Mouse (Mus musculus) midbrain, postnatal 0 days (tissue): Measurements from ENCODE around the gene Spata3. TPM values are rescaled to one million over a fixed set of nuclear protein-coding genes. Genes with fewer than 3 reads are reported as not detected.
A peak's percentile ranks its signal among the peaks of the same experiment; 100 is the strongest.

Experiments used
- ATAC-seq: fragments of 200-750 bp; cut with Nextera tagmentation; 2 replicates; pipeline ENCODE4 v1.8.0; 2017; ENCODE audit warnings: moderate number of reproducible peaks, mild to moderate bottlenecking, moderate TSS enrichment, moderate library complexity; ENCODE audit not compliant: low FRiP score
- DNase-seq: peaks from one replicate; pipeline ENCODE4 v3.0.0-alpha.2; 2015; ENCODE audit warnings: low spot score
- H3K27ac ChIP-seq: fragments of 300-500 bp; sonication (generic); 2 replicates; pipeline ENCODE4 v1.5.1; 2014; ENCODE audit warnings: low read depth, mild to moderate bottlenecking, low read length, mixed read lengths
- H3K27me3 ChIP-seq: fragments of 300-500 bp; sonication (generic); 2 replicates; pipeline ENCODE4 v1.6.1; 2014; ENCODE audit warnings: low read length, control low read depth, mixed read lengths; ENCODE audit not compliant: insufficient read depth
- H3K36me3 ChIP-seq: fragments of 300-500 bp; sonication (generic); 2 replicates; pipeline ENCODE4 v1.6.1; 2014; ENCODE audit warnings: low read length, control low read depth, mixed read lengths; ENCODE audit not compliant: insufficient read depth
- H3K4me1 ChIP-seq: fragments of 300-500 bp; sonication (generic); 2 replicates; pipeline ENCODE4 v1.6.1; 2014; ENCODE audit warnings: mild to moderate bottlenecking, control low read depth, antibody characterized with exemption, low read length, mixed read lengths; ENCODE audit not compliant: insufficient read depth
- H3K4me2 ChIP-seq: fragments of 300-500 bp; sonication (generic); 2 replicates; pipeline ENCODE4 v1.6.1; 2014; ENCODE audit warnings: low read depth, mild to moderate bottlenecking, low read length, mixed read lengths; ENCODE audit not compliant: poor library complexity, severe bottlenecking
- H3K4me3 ChIP-seq: fragments of 300-500 bp; sonication (generic); 2 replicates; pipeline ENCODE4 v1.5.1; 2014; ENCODE audit warnings: low read depth, mild to moderate bottlenecking, low read length, moderate library complexity
- H3K9ac ChIP-seq: fragments of 300-500 bp; sonication (generic); replicated peaks from 2 replicates; pipeline ENCODE4 v1.6.1; 2014; ENCODE audit warnings: mild to moderate bottlenecking, low read length, moderate library complexity, mixed read lengths; ENCODE audit not compliant: poor library complexity, severe bottlenecking
- H3K9me3 ChIP-seq: fragments of 300-500 bp; sonication (generic); 2 replicates; pipeline ENCODE4 v1.6.1; 2016; ENCODE audit warnings: low read length, control low read depth
- CTCF ChIP-seq: IDR thresholded peaks from 2 replicates; pipeline ENCODE4 v1.5.1; 2016; ENCODE audit warnings: antibody characterized with exemption, mild to moderate bottlenecking
- WGBS: fragments of 180-500 bp; shearing (Covaris S2); extraction: QIAGEN DNeasy Blood & Tissue Kit; methylation state at CpG from one replicate; pipeline ENCODE4 v1.1.7; 2014; 5-methylcytosine and 5-hydroxymethylcytosine counted together
- polyA plus RNA-seq: library from polyadenylated mRNA; unstranded; fragments of >200 nt; fragmentation: Nextera tagmentation; extraction: Ambion mirVana; gene quantifications from 2 replicates; pipeline ENCODE4 v1.2.1, GENCODE M21; 2015
- total RNA-seq: library from RNA; depleted of rRNA; stranded (reverse); fragments of >200 nt; gene quantifications from 2 replicates; pipeline ENCODE4 v1.2.3, GENCODE M21; 2014

Spata3 gene
- total and polyA plus RNA-seq, 2 experiments from 2014 or later = 1.4 TPM; not detected in 1

DNA sequence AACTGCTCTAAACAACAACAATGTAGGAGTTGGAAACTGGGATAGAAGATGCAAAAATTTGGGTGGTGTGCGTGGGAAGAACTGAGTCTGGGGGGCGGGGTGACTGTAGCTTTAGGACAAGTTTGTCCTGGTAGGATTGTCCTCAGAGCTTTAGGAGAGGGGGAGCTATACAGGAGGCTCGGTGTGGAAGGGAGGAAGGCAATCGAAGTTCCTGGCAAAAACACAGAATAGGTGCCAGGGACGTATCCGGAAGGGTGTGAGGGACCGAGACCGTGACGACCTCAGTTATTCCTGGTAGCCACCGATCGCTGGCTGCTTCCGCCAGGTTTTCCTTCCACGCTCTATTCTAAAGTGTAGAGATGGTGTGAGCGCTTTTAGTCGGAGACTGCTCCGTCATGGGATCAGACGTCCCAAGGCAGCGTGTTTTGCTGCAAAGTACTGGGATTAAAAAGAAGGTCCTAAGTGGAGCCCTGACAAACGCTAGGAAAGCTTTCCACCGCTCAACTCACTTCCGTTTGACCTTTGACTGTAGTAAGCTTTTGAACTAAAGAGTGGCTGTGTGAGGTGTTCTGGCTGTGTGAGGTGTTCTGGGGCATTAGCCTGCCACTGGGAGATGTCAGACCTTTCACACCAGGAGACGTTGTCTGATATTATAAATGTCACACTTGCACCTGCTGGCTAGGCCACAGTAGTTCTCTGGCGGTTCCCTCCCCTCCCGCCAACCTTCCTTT lies 30.4 kb downstream of the Spata3 start:
- H3K4me1 ChIP-seq = no peaks in the 10 kb centered on the region
- peak overlapping the region; percentile 95 for H3K4me2 ChIP-seq
- no peak for DNase-seq
- H3K27ac ChIP-seq = peak overlapping the region; percentile 63
- peak; percentile 11; the same call in 1 of the 2 replicates for ATAC-seq
- H3K27me3 ChIP-seq = peaks cover 10% of the 10 kb centered on the region; the same call in 1 of the 2 replicates
- H3K9ac ChIP-seq = peak overlapping the region; percentile 70
- no peaks in the 10 kb centered on the region for H3K9me3 ChIP-seq
- no peaks in the 10 kb centered on the region for H3K36me3 ChIP-seq
- H3K4me3 ChIP-seq = peak overlapping the region; percentile 65
- no peak for TF ChIP-seq CTCF
- WGBS = 8% methylated on average over 24 of the region's 24 CpGs

DNA sequence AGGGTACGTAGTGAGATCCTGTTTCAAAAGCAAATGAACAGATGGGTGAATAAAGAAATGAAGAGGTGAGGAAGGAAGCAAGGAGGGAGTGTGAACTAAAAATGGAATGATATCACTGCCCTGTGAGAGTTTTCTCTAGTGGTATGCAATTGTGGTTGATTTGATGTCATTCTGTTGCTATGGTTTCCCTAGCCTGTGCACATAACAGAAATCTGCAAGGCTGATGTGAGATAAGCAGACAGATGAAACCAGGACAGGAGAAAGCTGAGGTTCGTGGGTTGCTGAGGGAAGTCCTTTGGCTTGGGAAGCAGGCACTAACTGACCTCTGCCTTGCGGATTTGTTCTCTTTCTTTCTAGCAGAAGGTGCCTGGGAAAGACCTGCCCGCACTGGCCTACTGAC lies 31.6 kb downstream of the Spata3 start:
- H3K9ac ChIP-seq = no peak overlapping the region
- no peak for DNase-seq
- no peak overlapping the region for H3K27ac ChIP-seq
- no peak for TF ChIP-seq CTCF
- no peak overlapping the region for H3K4me3 ChIP-seq
- peaks cover 3% of the 10 kb centered on the region; the same call in 1 of the 2 replicates for H3K36me3 ChIP-seq
- ATAC-seq = no peak
- H3K9me3 ChIP-seq = no peaks in the 10 kb centered on the region
- WGBS = 75% methylated on average over 4 of the region's 4 CpGs
- H3K4me2 ChIP-seq = no peak overlapping the region
- H3K27me3 ChIP-seq = peaks cover 10% of the 10 kb centered on the region; the same call in 1 of the 2 replicates
- H3K4me1 ChIP-seq = no peaks in the 10 kb centered on the region

DNA sequence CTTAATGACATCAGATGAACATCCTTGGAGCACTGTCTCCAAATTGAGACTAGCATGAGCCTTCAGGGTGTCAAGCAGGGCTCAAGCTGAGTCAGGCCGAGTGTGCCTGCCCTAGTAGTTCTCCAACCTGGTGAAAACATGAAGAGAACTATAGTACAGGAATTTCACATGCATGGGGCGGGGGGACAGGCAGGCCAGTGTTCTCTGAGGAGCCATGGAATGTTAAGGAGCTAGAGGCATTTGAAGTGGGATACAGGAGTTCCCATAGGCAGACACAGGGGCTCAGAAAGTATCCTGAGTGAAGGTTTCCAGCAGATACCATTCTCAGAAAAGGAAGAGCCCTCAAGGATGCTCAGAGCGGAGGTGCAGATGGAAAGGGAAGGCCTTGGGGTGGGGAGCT lies 32.1 kb downstream of the Spata3 start:
- Histone ChIP-seq H3K9me3 (no peaks in the 10 kb centered on the region), H3K4me1 (no peaks in the 10 kb centered on the region), H3K36me3 (peaks cover 4% of the 10 kb centered on the region; the same call in 1 of the 2 replicates), H3K27me3 (peaks cover 10% of the 10 kb centered on the region; the same call in 1 of the 2 replicates), H3K4me2 (no peak overlapping the region), H3K4me3 (no peak overlapping the region), H3K9ac (no peak overlapping the region), H3K27ac (no peak overlapping the region)
- ATAC-seq (no peak), DNase-seq (no peak)
- no peak for TF ChIP-seq CTCF
- WGBS = 90% methylated on average over 3 of the region's 3 CpGs

DNA sequence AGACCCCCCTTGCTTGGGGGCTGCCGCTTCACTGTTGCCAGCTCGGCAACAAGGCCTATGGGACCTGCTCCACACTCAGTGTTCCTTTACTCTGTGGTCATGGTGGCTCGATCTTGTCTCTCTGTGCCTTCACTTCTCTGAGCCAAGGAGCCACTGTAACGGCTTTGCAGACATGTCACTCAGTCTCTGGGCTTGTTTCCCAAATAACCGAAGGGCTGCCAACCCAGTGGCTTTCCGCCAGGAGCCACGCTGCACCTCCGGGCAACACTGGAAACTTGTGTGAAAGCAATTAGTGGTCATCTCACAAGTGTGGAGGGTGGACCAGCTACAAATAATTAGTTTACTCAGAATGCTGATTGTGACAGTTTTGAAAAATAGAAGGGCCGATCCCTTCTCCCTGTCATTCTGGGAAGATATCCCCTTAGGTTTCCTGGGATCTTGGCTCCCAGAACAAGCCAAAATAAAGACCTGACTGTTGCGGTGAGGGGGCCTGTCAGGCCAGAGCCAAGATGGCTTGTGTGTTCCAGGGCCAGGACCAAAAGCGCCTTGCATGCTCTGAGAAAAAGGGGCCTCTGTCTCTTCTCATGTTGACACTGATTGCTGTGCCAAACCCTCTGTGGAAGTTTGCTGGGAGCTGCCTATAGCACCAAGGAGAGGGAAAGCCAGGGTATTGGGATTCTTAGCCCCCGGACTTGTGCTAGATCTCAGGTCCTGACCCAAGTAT lies 36.7 kb downstream of the Spata3 start:
- peak; percentile 83 for ATAC-seq
- peak overlapping the region; percentile 55 for H3K27ac ChIP-seq
- H3K36me3 ChIP-seq = peaks cover 4% of the 10 kb centered on the region; the same call in 1 of the 2 replicates
- no peak overlapping the region for H3K4me3 ChIP-seq
- no peaks in the 10 kb centered on the region for H3K27me3 ChIP-seq
- DNase-seq = peak; percentile 89
- no peak overlapping the region for H3K9ac ChIP-seq
- H3K4me2 ChIP-seq = no peak overlapping the region
- no peaks in the 10 kb centered on the region for H3K9me3 ChIP-seq
- no peaks in the 10 kb centered on the region for H3K4me1 ChIP-seq
- 68% methylated on average over 12 of the region's 12 CpGs for WGBS
- no peak for TF ChIP-seq CTCF

DNA sequence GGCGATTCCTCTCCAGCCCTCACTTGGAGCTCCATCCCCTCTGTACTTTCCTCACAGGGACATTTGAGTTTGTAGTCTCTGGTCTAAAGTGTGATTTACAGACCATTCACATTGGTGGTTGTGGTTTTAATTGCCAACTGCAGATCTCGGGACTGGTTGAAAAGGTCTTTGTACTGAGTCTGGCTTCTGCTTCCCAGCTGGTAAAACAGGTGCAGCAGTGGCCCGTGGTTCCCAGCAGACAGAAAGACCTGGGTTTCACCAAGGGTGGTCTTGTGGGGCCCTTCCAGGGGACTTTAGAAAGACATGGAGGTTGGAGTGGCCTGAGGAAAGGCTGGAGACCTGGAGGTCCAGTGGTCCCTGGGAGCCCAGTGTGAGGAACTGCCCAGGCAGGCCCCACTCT lies 38.3 kb downstream of the Spata3 start:
- DNase-seq (no peak), ATAC-seq (no peak)
- Histone ChIP-seq H3K4me2 (no peak overlapping the region), H3K27ac (no peak overlapping the region), H3K4me3 (no peak overlapping the region), H3K36me3 (peaks cover 4% of the 10 kb centered on the region; the same call in 1 of the 2 replicates), H3K4me1 (no peaks in the 10 kb centered on the region), H3K9ac (no peak overlapping the region), H3K27me3 (no peaks in the 10 kb centered on the region), H3K9me3 (no peaks in the 10 kb centered on the region)
- no peak for TF ChIP-seq CTCF
- 48% methylated on average over 3 of the region's 3 CpGs for WGBS

DNA sequence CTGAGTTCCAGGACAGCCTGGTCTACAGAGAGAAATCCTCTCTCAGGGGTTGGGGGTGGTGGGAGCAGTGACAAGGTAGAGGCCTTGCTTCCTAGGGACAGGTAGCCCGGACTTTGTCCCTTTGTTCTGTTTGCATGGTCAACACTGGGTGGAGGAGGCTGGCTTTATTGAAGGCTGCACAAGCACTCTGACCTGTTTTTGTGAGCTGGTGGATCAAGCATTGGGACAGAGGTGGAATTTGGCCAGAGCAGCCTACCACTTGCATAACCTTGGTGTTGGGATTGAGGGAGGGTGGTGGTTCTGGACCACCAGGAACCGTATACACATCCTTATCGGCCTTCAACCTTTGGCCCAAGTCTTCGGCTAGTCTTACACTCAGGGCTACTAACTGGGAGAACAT lies 39.7 kb downstream of the Spata3 start:
- H3K36me3 ChIP-seq = peaks cover 4% of the 10 kb centered on the region; the same call in 1 of the 2 replicates
- H3K27ac ChIP-seq = no peak overlapping the region
- H3K27me3 ChIP-seq = no peaks in the 10 kb centered on the region
- DNase-seq = no peak
- H3K4me3 ChIP-seq = no peak overlapping the region
- TF ChIP-seq CTCF = no peak
- H3K4me2 ChIP-seq = no peak overlapping the region
- H3K9me3 ChIP-seq = no peaks in the 10 kb centered on the region
- WGBS = 86% methylated on average over 4 of the region's 4 CpGs
- H3K9ac ChIP-seq = no peak overlapping the region
- H3K4me1 ChIP-seq = no peaks in the 10 kb centered on the region
- no peak for ATAC-seq
